Mouse (Mus musculus): ENCODE measurements around the gene Upf1. TPM values are rescaled to one million over a fixed set of nuclear protein-coding genes. Genes with fewer than 3 reads are reported as not detected.

Gene Upf1
- total and polyA plus RNA-seq, 2 experiments from 2014 or later: 9.7 to 45.4 TPM

- Histone ChIP-seq H3K27ac (ENCODE audit: low read depth, low read length) (no peak overlapping the region), H3K9ac (replicated peaks; ENCODE audit: low read length, poor library complexity, severe bottlenecking) (no peak overlapping the region), H3K4me1 (ENCODE audit: insufficient read depth, low read length) (no peaks in the 10 kb centered on the region), H3K27me3 (ENCODE audit: insufficient read depth, low read length) (no peaks in the 10 kb centered on the region), H3K4me3 (ENCODE audit: low read depth, low read length) (no peak overlapping the region), H3K36me3 (ENCODE audit: insufficient read depth, low read length) (peaks cover 33% of the 10 kb centered on the region), H3K4me2 (ENCODE audit: low read depth, low read length, poor library complexity, severe bottlenecking) (no peak overlapping the region), H3K9me3 (ENCODE audit: low read length) (no peaks in the 10 kb centered on the region)
- ATAC-seq (ENCODE audit: low FRiP score) (no peak), DNase-seq (ENCODE audit: low spot score) (no peak)
- TF ChIP-seq CTCF (IDR thresholded peaks at IDR 0.05): no peak
- 85% methylated on average over 5 of the region's 5 CpGs for WGBS
Measured at GRCm38 (mm10) chr8:70393087-70393486, 40.0 kb upstream of the Upf1 start.

GRCm38 (mm10) chr8:70389678-70390077 lies 36.6 kb upstream of the Upf1 start:
- Histone ChIP-seq H3K36me3 (ENCODE audit: insufficient read depth, low read length) (peaks cover 56% of the 10 kb centered on the region), H3K9ac (replicated peaks; ENCODE audit: low read length, poor library complexity, severe bottlenecking) (no peak overlapping the region), H3K4me3 (ENCODE audit: low read depth, low read length) (no peak overlapping the region), H3K27ac (ENCODE audit: low read depth, low read length) (no peak overlapping the region), H3K4me2 (ENCODE audit: low read depth, low read length, poor library complexity, severe bottlenecking) (no peak overlapping the region), H3K27me3 (ENCODE audit: insufficient read depth, low read length) (no peaks in the 10 kb centered on the region), H3K4me1 (ENCODE audit: insufficient read depth, low read length) (no peaks in the 10 kb centered on the region), H3K9me3 (ENCODE audit: low read length) (no peaks in the 10 kb centered on the region)
- TF ChIP-seq CTCF (IDR thresholded peaks at IDR 0.05): no peak
- WGBS: 94% methylated on average over 2 of the region's 2 CpGs
- no peak for DNase-seq (ENCODE audit: low spot score)
- no peak for ATAC-seq (ENCODE audit: low FRiP score)

GRCm38 (mm10) chr8:70383287-70383686 lies 30.2 kb upstream of the Upf1 start:
- Histone ChIP-seq H3K4me3 (ENCODE audit: low read depth, low read length) (no peak overlapping the region), H3K27me3 (ENCODE audit: insufficient read depth, low read length) (peaks cover 7% of the 10 kb centered on the region; the same call in 1 of the 2 replicates), H3K4me2 (ENCODE audit: low read depth, low read length, poor library complexity, severe bottlenecking) (no peak overlapping the region), H3K36me3 (ENCODE audit: insufficient read depth, low read length) (peaks cover 42% of the 10 kb centered on the region), H3K9ac (replicated peaks; ENCODE audit: low read length, poor library complexity, severe bottlenecking) (no peak overlapping the region), H3K27ac (ENCODE audit: low read depth, low read length) (no peak overlapping the region), H3K4me1 (ENCODE audit: insufficient read depth, low read length) (no peaks in the 10 kb centered on the region), H3K9me3 (ENCODE audit: low read length) (no peaks in the 10 kb centered on the region)
- WGBS: 48% methylated on average over 3 of the region's 3 CpGs
- peak; percentile 82 for TF ChIP-seq CTCF (IDR thresholded peaks at IDR 0.05)
- DNase-seq (ENCODE audit: low spot score): peak; percentile 80
- ATAC-seq (ENCODE audit: low FRiP score): peak; percentile 47

- peaks cover 10% of the 10 kb centered on the region for H3K36me3 ChIP-seq (ENCODE audit: insufficient read depth, low read length)
- H3K4me2 ChIP-seq (ENCODE audit: low read depth, low read length, poor library complexity, severe bottlenecking): no peak overlapping the region
- no peak for TF ChIP-seq CTCF (IDR thresholded peaks at IDR 0.05)
- no peaks in the 10 kb centered on the region for H3K9me3 ChIP-seq (ENCODE audit: low read length)
- no peak for ATAC-seq (ENCODE audit: low FRiP score)
- 82% methylated on average over 12 of the region's 12 CpGs for WGBS
- H3K4me3 ChIP-seq (ENCODE audit: low read depth, low read length): no peak overlapping the region
- no peak overlapping the region for H3K9ac ChIP-seq (replicated peaks; ENCODE audit: low read length, poor library complexity, severe bottlenecking)
- no peaks in the 10 kb centered on the region for H3K4me1 ChIP-seq (ENCODE audit: insufficient read depth, low read length)
- peaks cover 39% of the 10 kb centered on the region for H3K27me3 ChIP-seq (ENCODE audit: insufficient read depth, low read length)
- no peak for DNase-seq (ENCODE audit: low spot score)
- no peak overlapping the region for H3K27ac ChIP-seq (ENCODE audit: low read depth, low read length)
Measured at GRCm38 (mm10) chr8:70380069-70380468, 27.0 kb upstream of the Upf1 start.

- 12% methylated on average over 15 of the region's 15 CpGs for WGBS
Measured at GRCm38 (mm10) chr8:70377049-70377448, 24.0 kb upstream of the Upf1 start.

GRCm38 (mm10) chr8:70376275-70376741 lies 23.2 kb upstream of the Upf1 start:
- 11% methylated on average over 37 of the region's 37 CpGs for WGBS
- H3K4me3 ChIP-seq (ENCODE audit: low read depth, low read length): no peak overlapping the region

More at GRCm38 (mm10) chr8:70377049-70377448, 24.0 kb upstream of the Upf1 start:
- TF ChIP-seq CTCF (IDR thresholded peaks at IDR 0.05): peak; percentile 37
- no peak for DNase-seq (ENCODE audit: low spot score)
- no peak for ATAC-seq (ENCODE audit: low FRiP score)
- Histone ChIP-seq H3K9me3 (ENCODE audit: low read length) (no peaks in the 10 kb centered on the region), H3K4me1 (ENCODE audit: insufficient read depth, low read length) (no peaks in the 10 kb centered on the region), H3K4me2 (ENCODE audit: low read depth, low read length, poor library complexity, severe bottlenecking) (no peak overlapping the region), H3K36me3 (ENCODE audit: insufficient read depth, low read length) (no peaks in the 10 kb centered on the region), H3K9ac (replicated peaks; ENCODE audit: low read length, poor library complexity, severe bottlenecking) (no peak overlapping the region), H3K27me3 (ENCODE audit: insufficient read depth, low read length) (peaks cover 57% of the 10 kb centered on the region), H3K4me3 (ENCODE audit: low read depth, low read length) (no peak overlapping the region), H3K27ac (ENCODE audit: low read depth, low read length) (no peak overlapping the region)

More at GRCm38 (mm10) chr8:70376275-70376741, 23.2 kb upstream of the Upf1 start:
- no peak for TF ChIP-seq CTCF (IDR thresholded peaks at IDR 0.05)
- Histone ChIP-seq H3K27ac (ENCODE audit: low read depth, low read length) (no peak overlapping the region), H3K4me2 (ENCODE audit: low read depth, low read length, poor library complexity, severe bottlenecking) (0 out of 2 replicates have a peak overlapping the region, but pooled peaks have one; percentile 18), H3K9ac (replicated peaks; ENCODE audit: low read length, poor library complexity, severe bottlenecking) (no peak overlapping the region), H3K9me3 (ENCODE audit: low read length) (no peaks in the 10 kb centered on the region), H3K27me3 (ENCODE audit: insufficient read depth, low read length) (peaks cover 57% of the 10 kb centered on the region), H3K36me3 (ENCODE audit: insufficient read depth, low read length) (no peaks in the 10 kb centered on the region), H3K4me1 (ENCODE audit: insufficient read depth, low read length) (no peaks in the 10 kb centered on the region)
- ATAC-seq (ENCODE audit: low FRiP score) (no peak), DNase-seq (ENCODE audit: low spot score) (no peak)
